Mouse (Mus musculus): ENCODE measurements at regions not wholly inside any gene's neighbourhood (a gene's known extent, or its start where the extent isn't known, plus 50 kb on each side); places are given as distances from the start of the nearest gene placed in this dataset.

DNA sequence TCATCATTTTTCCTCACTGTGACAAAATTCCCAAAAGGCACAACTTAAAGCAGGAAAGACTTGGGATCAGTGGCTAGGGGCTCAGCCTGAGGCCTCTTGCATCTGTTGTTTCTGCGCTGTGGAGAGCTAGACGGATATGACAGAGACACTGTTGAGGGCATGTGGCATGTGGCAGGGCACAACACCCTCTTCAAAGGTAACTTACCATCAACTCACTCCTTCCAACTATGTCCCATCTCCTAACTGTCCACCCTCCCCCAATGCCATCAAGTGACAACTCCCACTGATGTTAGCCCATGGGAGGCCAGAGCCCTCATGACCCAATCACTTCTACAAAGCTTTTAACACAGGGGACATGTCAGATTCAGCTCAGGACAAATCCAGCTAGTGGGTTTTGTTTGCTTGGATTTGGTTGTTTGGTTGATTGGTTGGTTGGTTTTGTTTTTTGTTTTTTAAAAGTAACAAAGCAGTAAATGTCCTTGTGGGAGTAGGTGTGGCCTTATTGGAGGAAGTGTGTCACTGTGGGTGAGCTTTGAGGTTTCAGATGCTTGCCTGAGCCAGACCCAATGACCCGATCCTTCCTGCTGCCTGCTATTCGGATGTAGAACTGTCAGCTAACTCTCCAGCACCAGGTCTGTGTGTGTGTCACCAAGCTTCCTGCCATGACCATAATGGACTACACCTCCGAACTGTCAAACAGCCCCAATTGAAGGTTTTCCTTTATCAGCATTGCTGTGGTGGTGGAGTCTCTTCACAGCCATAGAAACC lies 53.2 kb upstream of the Lef1 start:
- DNase-seq (ENCODE audit: low read depth, low spot score), result no peak

GRCm38 (mm10) chr3:131054241-131054972 lies 55.9 kb upstream of the Lef1 start:
- no peak for DNase-seq (ENCODE audit: low read depth, low spot score)

- DNase-seq (ENCODE audit: low read depth, low spot score), result no peak
Observed at GRCm38 (mm10) chr3:131047716-131048115, 62.6 kb upstream of the Lef1 start.

- DNase-seq (ENCODE audit: low read depth, low spot score), result no peak
Observed at GRCm38 (mm10) chr3:131046412-131046811, 63.9 kb upstream of the Lef1 start.

- no peak for DNase-seq (ENCODE audit: low read depth, low spot score)
Observed at GRCm38 (mm10) chr3:131040214-131040825, 70.0 kb upstream of the Lef1 start.

- DNase-seq (ENCODE audit: low read depth, low spot score), result no peak
Observed at GRCm38 (mm10) chr3:131037095-131037494, 73.2 kb upstream of the Lef1 start.

- no peak for DNase-seq (ENCODE audit: low read depth, low spot score)
Observed at GRCm38 (mm10) chr3:131034774-131035173, 75.5 kb upstream of the Lef1 start.

- DNase-seq (ENCODE audit: low read depth, low spot score), result no peak
Observed at GRCm38 (mm10) chr3:131026336-131026735, 83.9 kb upstream of the Lef1 start.

DNA sequence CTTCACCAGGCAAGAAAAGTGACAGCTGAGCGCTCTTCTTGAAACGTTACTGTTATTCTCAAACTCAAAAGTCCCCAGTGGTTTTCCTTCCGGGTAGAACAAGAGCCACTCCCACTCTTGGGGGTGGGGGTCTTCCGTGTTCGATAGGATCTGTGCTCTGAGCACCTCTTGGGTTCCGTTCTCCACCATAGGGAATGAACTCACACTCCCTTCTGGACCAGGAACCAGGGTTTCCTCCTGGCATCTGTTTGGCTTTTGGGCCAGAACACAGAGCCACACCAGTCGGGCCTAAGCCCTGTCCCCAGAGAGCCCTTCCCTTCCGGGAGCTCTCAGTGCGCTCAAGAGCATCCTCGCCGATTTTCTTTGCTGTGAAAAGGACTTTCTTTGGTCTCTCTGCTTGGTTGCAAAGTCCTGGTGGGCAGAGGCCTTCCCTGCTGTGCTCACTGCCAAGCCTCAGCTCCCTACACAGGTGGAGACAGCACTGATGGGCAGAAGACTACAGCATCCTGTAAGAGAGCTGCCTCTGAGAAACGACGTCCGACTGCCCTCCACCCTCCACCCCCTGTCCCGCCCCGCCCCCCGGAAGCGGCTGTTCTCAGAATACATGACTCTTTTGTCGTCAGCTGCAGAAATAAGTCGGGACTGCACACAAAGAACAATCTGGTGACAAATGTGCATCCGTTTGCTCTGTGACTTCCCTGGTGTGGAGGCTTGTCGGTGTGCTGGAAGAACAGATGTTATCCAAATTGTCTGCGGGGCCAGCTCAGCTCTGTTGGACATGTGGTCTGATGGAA lies 90.9 kb upstream of the Lef1 start:
- DNase-seq (ENCODE audit: low read depth, low spot score), result no peak

DNA sequence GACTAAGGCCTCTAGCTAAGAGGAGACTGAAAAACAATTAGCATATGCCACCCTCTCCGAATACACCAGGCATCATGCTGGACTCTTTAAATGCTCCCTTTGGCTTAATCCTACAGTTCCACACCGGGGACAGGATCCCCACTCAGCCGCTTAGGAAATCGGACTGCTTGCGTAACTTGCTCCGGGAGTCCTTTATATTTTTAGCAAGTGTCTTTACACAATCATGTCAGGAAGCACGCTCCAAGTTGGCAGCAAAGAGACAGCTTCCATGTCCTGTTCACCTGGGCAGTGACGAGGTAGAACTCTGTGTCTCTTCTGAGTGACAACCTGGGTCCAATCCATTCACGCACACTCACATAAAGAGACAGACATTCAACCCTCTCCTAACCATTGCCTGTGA lies 92.4 kb upstream of the Lef1 start:
- DNase-seq (ENCODE audit: low read depth, low spot score), result no peak

GRCm38 (mm10) chr3:131016104-131016503 lies 94.2 kb upstream of the Lef1 start:
- DNase-seq (ENCODE audit: low read depth, low spot score), result no peak

DNA sequence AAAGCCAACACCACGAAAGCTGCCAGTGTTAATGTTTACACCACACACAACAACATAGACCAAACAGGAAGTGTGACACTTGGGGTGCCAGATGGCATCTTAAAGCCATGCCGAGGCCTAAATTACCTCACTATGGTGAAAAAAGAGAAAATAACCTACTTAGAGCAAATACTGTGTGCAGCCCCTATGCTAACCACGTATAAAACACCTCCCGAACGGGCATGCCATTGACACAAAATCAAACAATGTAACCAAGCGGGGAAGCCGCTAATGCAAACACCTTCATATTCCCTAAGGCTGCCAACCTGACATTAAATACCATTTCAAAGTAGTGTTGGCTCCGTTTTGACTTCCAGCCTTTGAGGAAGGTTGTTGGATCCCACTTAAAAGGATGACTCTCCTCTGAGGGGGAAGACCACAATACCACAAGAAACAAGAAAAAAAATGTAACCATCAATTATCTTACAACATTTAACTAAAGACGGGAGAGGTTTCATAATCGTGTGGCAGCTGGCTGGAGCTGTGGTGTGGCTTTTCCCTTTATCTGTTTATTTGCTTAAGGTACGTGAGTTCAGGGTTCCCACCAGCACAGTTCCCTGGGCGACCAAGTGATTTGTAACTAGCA lies 96.1 kb upstream of the Lef1 start:
- no peak for DNase-seq (ENCODE audit: low read depth, low spot score)

- no peak for DNase-seq (ENCODE audit: low read depth, low spot score)
Observed at GRCm38 (mm10) chr3:131000701-131001100, 109.6 kb upstream of the Lef1 start.

DNA sequence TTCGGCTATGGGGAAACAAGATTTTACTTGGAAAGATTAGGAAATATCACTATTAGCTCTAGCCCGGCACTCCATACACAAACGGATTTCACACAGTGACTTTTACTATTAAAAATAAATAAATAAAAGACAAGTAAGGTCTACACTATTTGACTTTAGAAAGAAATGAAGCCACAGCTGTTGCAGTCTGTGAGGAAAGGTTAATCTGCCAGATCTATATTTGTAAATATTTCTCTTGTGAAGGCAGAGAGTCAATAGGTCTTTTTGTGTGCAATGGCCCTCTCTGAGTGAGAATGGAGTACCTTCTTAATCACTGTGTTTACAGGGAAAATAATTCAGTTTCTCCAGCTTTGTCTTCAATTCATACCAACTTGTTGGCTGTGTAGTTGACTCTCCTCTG lies 110.0 kb upstream of the Lef1 start:
- no peak for DNase-seq (ENCODE audit: low read depth, low spot score)

DNA sequence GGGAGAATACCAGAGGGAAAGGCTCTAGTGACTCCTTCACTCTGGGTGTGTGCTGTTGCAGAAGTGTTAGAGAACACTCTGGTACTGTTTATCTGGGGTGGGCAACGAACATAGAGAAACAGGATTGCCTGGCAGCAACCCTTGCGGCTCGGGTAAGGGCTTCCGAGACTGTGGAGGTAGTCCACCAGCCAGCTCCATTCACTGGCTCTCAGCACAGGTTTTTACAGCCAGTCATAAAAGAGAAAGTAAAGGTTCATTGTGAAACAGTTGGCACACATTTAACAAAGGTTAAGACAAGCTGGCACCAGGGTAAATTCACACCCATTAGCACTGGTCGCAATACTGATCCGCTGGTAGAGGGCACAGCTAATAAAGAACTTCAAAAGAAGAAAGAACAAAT lies 110.5 kb upstream of the Lef1 start:
- no peak for DNase-seq (ENCODE audit: low read depth, low spot score)

- no peak for DNase-seq (ENCODE audit: low read depth, low spot score)
Observed at GRCm38 (mm10) chr3:130998433-130998832, 111.8 kb upstream of the Lef1 start.

GRCm38 (mm10) chr3:130996786-130997185 lies 113.5 kb upstream of the Lef1 start:
- no peak for DNase-seq (ENCODE audit: low read depth, low spot score)

GRCm38 (mm10) chr3:130991971-130992370 lies 118.3 kb upstream of the Lef1 start:
- no peak for DNase-seq (ENCODE audit: low read depth, low spot score)

DNA sequence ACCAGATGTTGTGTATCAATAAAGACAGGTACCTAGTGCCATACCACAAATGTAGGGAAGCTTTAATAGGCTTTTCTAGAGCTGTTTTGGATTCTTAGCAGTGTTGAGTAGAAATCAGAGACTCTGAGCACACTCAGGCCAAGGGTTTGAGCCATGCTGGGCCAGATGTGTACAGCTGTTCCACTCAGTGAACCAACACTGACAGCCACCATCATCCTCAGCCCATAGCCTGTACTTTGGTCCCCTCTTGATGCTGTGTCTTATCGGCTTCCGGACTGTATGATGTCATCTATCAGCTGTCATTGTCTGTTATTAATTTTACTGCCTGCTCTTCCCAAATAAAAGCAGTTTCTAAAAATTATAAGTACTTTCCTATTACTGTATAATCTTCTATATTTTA lies 123.6 kb upstream of the Lef1 start:
- DNase-seq (ENCODE audit: low read depth, low spot score), result no peak

DNA sequence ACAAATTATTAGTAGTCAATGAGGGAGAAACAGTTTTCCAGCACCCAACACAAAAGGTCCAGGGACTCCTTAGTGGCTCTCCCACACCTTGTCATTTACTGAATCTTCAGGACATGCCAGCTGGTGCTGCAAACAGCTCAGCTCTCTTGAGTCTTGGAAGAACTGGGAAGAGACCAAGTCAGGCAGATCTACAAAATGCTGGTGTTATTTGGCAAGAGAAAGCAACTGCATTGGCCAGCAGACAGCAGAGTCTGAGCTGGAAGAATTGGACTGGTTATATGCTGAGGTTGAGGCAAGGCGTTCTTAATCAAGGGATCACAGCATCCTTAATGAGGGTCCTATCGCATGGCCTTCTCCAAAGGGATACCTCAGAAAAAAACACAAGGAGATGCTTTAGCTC lies 124.2 kb upstream of the Lef1 start:
- no peak for DNase-seq (ENCODE audit: low read depth, low spot score)

GRCm38 (mm10) chr3:130981566-130981965 lies 128.7 kb upstream of the Lef1 start:
- no peak for DNase-seq (ENCODE audit: low read depth, low spot score)

Measured in c-Kit-negative CD71-positive TER-119-positive erythroid progenitor cells, embryonic 14.5 days (primary cell).